Mouse (Mus musculus) CH12.LX (cell line): Measurements from ENCODE around the gene Ebf3. TPM values are rescaled to one million over a fixed set of nuclear protein-coding genes. Genes with fewer than 3 reads are reported as not detected.

Experiments
- DNase-seq: peaks from one replicate; pipeline ENCODE4 v3.0.0-alpha.2; 2013; ENCODE audit errors: extremely low read depth
- H3K27ac ChIP-seq: 2 replicates; pipeline ENCODE4 v1.5.1; 2012; ENCODE audit warnings: low read depth, mild to moderate bottlenecking, control low read depth, moderate library complexity; ENCODE audit not compliant: insufficient read depth
- H3K27me3 ChIP-seq: replicated peaks from 2 replicates; pipeline ENCODE3; 2012; ENCODE audit warnings: inconsistent platforms
- H3K36me3 ChIP-seq, 2 experiments: replicated peaks in 1 of 2; 2 replicates each; pipeline versions ENCODE3 to v1.6.1; 2012; ENCODE audit warnings: inconsistent platforms in 1 of 2, low read length in 1 of 2, mild to moderate bottlenecking in 1 of 2, mixed read lengths in 1 of 2, moderate library complexity in 1 of 2; ENCODE audit not compliant: control insufficient read depth in 1 of 2, insufficient read depth in 1 of 2
- H3K4me1 ChIP-seq, 2 experiments: 2 replicates each; pipeline ENCODE4 v1.6.1; 2012; ENCODE audit warnings: inconsistent platforms in 1 of 2, moderate library complexity in 1 of 2; ENCODE audit not compliant: insufficient read depth in 2 of 2, control insufficient read depth in 1 of 2
- H3K4me2 ChIP-seq: 2 replicates; pipeline ENCODE4 v1.6.1; 2012; ENCODE audit warnings: low read depth, mild to moderate bottlenecking, control low read depth; ENCODE audit not compliant: poor library complexity, insufficient read depth, severe bottlenecking
- H3K4me3 ChIP-seq, 3 experiments: fragments of 150-350 bp in 1 of 3; sonication (generic) in 1 of 3; replicated peaks in 1 of 3; 2 replicates each; pipeline versions ENCODE3 to v1.5.1; 2011 to 2012; ENCODE audit warnings: low read depth in 2 of 3, low read length in 2 of 3, mild to moderate bottlenecking in 2 of 3, moderate library complexity in 2 of 3, control low read depth in 1 of 3, improper control_type of control experiment in 1 of 3, inconsistent platforms in 1 of 3, mixed read lengths in 1 of 3; ENCODE audit not compliant: poor library complexity in 1 of 3
- H3K79me2 ChIP-seq: replicated peaks from 2 replicates; pipeline ENCODE4 v1.6.1; 2012; ENCODE audit warnings: mild to moderate bottlenecking, moderate library complexity; ENCODE audit not compliant: control insufficient read depth, poor library complexity, insufficient read depth, severe bottlenecking; ENCODE audit errors: extremely low read depth
- H3K9ac ChIP-seq: 2 replicates; pipeline ENCODE4 v1.6.1; 2012; ENCODE audit warnings: low read depth, mild to moderate bottlenecking, control low read depth, moderate library complexity; ENCODE audit not compliant: insufficient read depth
- H3K9me3 ChIP-seq: replicated peaks from 2 replicates; pipeline ENCODE3; 2012; ENCODE audit warnings: low read length, inconsistent platforms, mixed read lengths
- BHLHE40 ChIP-seq: IDR thresholded peaks from 2 replicates; pipeline ENCODE4 v1.6.1; 2011; ENCODE audit warnings: mild to moderate bottlenecking, low read depth, low read length, improper control_type of control experiment
- CHD2 ChIP-seq: IDR thresholded peaks from 2 replicates; pipeline ENCODE4 v1.6.1; 2011; ENCODE audit warnings: low read length, improper control_type of control experiment
- CTCF ChIP-seq, 2 experiments: IDR thresholded peaks in 1 of 2; conservative IDR thresholded peaks in 1 of 2; 2 replicates each; pipeline ENCODE4 v1.5.1; 2011 to 2012; ENCODE audit warnings: low read depth in 2 of 2, low read length in 2 of 2, improper control_type of control experiment in 1 of 2, inconsistent platforms in 1 of 2, mild to moderate bottlenecking in 1 of 2, moderate library complexity in 1 of 2
- GABPA ChIP-seq: IDR thresholded peaks from 2 replicates; pipeline ENCODE4 v1.6.1; 2012; ENCODE audit warnings: low read depth, low read length, improper control_type of control experiment, inconsistent platforms; ENCODE audit not compliant: insufficient replicate concordance
- IRF4 ChIP-seq: IDR thresholded peaks from 2 replicates; pipeline ENCODE4 v1.6.1; 2014; ENCODE audit warnings: low read depth, mild to moderate bottlenecking, inconsistent platforms, low read length, improper control_type of control experiment
- JUN ChIP-seq: IDR thresholded peaks from 2 replicates; pipeline ENCODE4 v1.6.1; 2011; ENCODE audit warnings: low read depth, mild to moderate bottlenecking, low read length, improper control_type of control experiment, moderate library complexity; ENCODE audit not compliant: insufficient read depth
- JUND ChIP-seq: conservative IDR thresholded peaks from 2 replicates; pipeline ENCODE4 v1.6.1; 2011; ENCODE audit warnings: low read depth, low read length, improper control_type of control experiment
- KAT2A ChIP-seq: IDR thresholded peaks from 2 replicates; pipeline ENCODE4 v1.6.1; 2012; ENCODE audit warnings: low read length, improper control_type of control experiment, inconsistent platforms; ENCODE audit not compliant: insufficient replicate concordance
- MAX ChIP-seq: IDR thresholded peaks from 2 replicates; pipeline ENCODE4 v1.6.1; 2011; ENCODE audit warnings: low read length, improper control_type of control experiment
- MAZ ChIP-seq: IDR thresholded peaks from 2 replicates; pipeline ENCODE4 v1.6.1; 2012; ENCODE audit warnings: low read depth, mild to moderate bottlenecking, inconsistent platforms, low read length, improper control_type of control experiment, moderate library complexity
- NELFE ChIP-seq: IDR thresholded peaks from 2 replicates; pipeline ENCODE4 v1.6.1; 2011; ENCODE audit warnings: low read depth, low read length, improper control_type of control experiment
- PAX5 ChIP-seq: IDR thresholded peaks from 2 replicates; pipeline ENCODE4 v1.6.1; 2012; ENCODE audit warnings: low read length, inconsistent platforms, mixed read lengths
- POLR2AphosphoS2 ChIP-seq: IDR thresholded peaks from 2 replicates; pipeline ENCODE4 v1.6.1; 2011; ENCODE audit warnings: low read depth, low read length, improper control_type of control experiment
- RCOR1 ChIP-seq: conservative IDR thresholded peaks from 2 replicates; pipeline ENCODE4 v1.6.1; 2012; ENCODE audit warnings: low read depth, mild to moderate bottlenecking, inconsistent platforms, low read length, improper control_type of control experiment
- SIN3A ChIP-seq: IDR thresholded peaks from 2 replicates; pipeline ENCODE4 v1.6.1; 2012; ENCODE audit warnings: low read length, improper control_type of control experiment, inconsistent platforms
- TCF12 ChIP-seq: IDR thresholded peaks from 2 replicates; pipeline ENCODE4 v1.6.1; 2014; ENCODE audit warnings: low read depth, mild to moderate bottlenecking, inconsistent platforms, low read length, improper control_type of control experiment
- USF1 ChIP-seq: IDR thresholded peaks from 2 replicates; pipeline ENCODE4 v1.6.1; 2014; ENCODE audit warnings: low read depth, mild to moderate bottlenecking, inconsistent platforms, low read length, improper control_type of control experiment
- USF2 ChIP-seq: conservative IDR thresholded peaks from 2 replicates; pipeline ENCODE4 v1.6.1; 2011; ENCODE audit warnings: low read depth, low read length, improper control_type of control experiment
- ZMIZ1 ChIP-seq: IDR thresholded peaks from 2 replicates; pipeline ENCODE4 v1.6.1; 2012; ENCODE audit warnings: low read depth, mild to moderate bottlenecking, inconsistent platforms, low read length, improper control_type of control experiment
- dilution Hi-C: fragments of 300-500 bp; cut with MboI; formaldehyde crosslinking; loops from 2 replicates; pipeline ENCODE4 v1.14.3; 2020; ENCODE audit warnings: low sequenced_read_pairs; ENCODE audit not compliant: extremely low pct_unique_long_range_greater_than_20kb, extremely low pct_ligation_motif_present
- in situ Hi-C: fragments of 300-500 bp; cut with MboI; formaldehyde crosslinking; loops from 3 replicates; pipeline ENCODE4 v1.14.3; 2019; ENCODE audit warnings: low sequenced_read_pairs, low pct_ligation_motif_present, low pct_unique_long_range_greater_than_20kb, mixed read lengths
- polyA plus RNA-seq: library from polyadenylated mRNA; unstranded; fragments of >175 nt; gene quantifications from 2 replicates; pipeline ENCODE4 v1.2.1, GENCODE M21; 2012; ENCODE audit warnings: low read depth; ENCODE audit not compliant: insufficient read length
- total RNA-seq, 2 experiments: library from RNA; depleted of rRNA; stranded (reverse); fragments of 300-350 nt in 1 of 2; fragments of >200 nt in 1 of 2; gene quantifications; 2 replicates each; pipeline ENCODE4 v1.2.3; 2012 to 2014

The Ebf3 gene
- total and polyA plus RNA-seq, 3 experiments, result 0.10 to 0.89 TPM; not detected in 1

DNA sequence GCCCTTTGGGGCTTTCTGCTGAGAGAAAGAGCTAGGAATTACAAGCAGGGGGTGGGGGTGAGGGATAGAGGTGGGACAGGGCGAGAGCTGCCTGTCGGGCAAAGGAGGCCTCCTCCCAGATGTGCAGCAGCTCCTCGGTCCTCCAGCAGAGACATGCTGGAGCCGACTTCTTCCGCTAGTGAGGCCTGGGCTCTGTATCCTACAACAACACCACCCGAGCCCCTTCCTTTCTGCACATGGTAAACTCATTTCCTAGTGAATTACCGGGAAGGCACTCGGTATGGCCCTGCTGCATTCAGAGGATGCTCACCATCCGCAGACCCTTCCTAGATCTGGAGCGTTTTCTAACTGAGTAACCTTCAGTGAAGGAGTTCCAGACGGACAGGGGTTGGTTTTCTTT, 14.1 kb downstream of the Ebf3 start:
- Histone ChIP-seq H3K79me2 (no peaks in the 10 kb centered on the region), H3K27me3 (peaks cover 5% of the 10 kb centered on the region)
- TF ChIP-seq GABPA (no peak), RCOR1 (no peak), TCF12 (no peak), POLR2AphosphoS2 (no peak), USF1 (no peak), USF2 (no peak), JUND (no peak), PAX5 (no peak), SIN3A (no peak), NELFE (no peak), CTCF (conservative IDR thresholded peaks at IDR 0.05 in 1 of 2, IDR thresholded peaks at IDR 0.05 in 1 of 2; ENCODE audit: low read depth in 2 of 2, low read length in 2 of 2) (no peak), MAX (no peak)
- TF ChIP-seq, all 38 proteins: peak for 0
- dilution Hi-C loops, result no loop called here
- Histone ChIP-seq H3K4me1 (peaks cover 0 to 3% of the 10 kb centered on the region in 2 experiments; a peak in 2 of 4 replicates), H3K9me3 (no peaks in the 10 kb centered on the region), H3K4me2 (no peak overlapping the region), H3K4me3 (no peak overlapping the region), H3K27ac (no peak overlapping the region), H3K36me3 (no peaks in the 10 kb centered on the region), H3K9ac (no peak overlapping the region)
- no peak for DNase-seq
- in situ Hi-C loops, result no loop called here

DNA sequence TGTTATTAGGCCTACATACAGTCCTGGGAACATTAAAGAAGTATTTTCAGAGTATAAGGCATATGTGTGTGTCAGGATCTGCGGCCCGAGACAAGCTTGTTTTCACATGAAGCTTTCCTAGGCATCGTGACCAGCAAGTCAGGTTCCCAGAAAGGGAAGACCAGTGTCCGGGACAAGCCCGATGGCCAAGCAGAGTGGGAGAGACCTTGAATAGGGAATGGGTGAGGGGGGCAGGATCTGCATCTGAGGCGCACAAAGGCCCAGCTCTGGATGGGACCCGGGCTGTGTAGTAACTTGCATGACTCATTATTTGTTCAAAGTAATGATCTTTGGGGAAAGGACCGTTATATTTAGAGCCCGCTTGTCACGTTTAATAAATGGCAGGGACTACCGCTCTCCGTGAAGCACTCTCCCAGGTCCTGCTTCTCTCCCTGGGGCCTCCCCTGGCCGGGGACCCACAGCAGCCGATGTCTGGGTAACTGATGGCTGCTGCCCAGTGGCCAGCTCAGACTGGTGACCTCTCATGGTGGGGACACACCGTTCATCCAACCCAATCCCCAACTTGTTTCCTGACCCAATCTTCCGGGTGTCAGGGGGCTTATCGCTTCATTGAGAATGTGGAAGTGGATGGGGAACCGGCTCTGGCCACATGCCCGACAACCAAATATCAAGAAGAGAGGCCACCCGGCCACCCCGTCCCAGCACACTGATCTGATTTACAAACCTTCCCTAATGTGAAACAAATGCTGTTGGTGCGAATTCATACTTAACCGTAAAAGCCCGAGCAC, 16.5 kb downstream of the Ebf3 start:
- Histone ChIP-seq H3K79me2 (no peaks in the 10 kb centered on the region), H3K27me3 (peaks cover 2% of the 10 kb centered on the region), H3K4me1 (no peaks in the 10 kb centered on the region), H3K4me3 (no peak overlapping the region), H3K36me3 (no peaks in the 10 kb centered on the region), H3K4me2 (no peak overlapping the region), H3K27ac (no peak overlapping the region), H3K9ac (no peak overlapping the region), H3K9me3 (no peaks in the 10 kb centered on the region)
- dilution Hi-C loops (no loop called here), in situ Hi-C loops (no loop called here)
- no peak for TF ChIP-seq MAZ
- no peak for TF ChIP-seq BHLHE40
- no peak for TF ChIP-seq KAT2A
- TF ChIP-seq CHD2, result no peak
- TF ChIP-seq GABPA, result no peak
- TF ChIP-seq PAX5, result no peak
- TF ChIP-seq NELFE, result no peak
- no peak for TF ChIP-seq CTCF (conservative IDR thresholded peaks at IDR 0.05 in 1 of 2, IDR thresholded peaks at IDR 0.05 in 1 of 2; ENCODE audit: low read depth in 2 of 2, low read length in 2 of 2)
- no peak for TF ChIP-seq SIN3A
- TF ChIP-seq JUN, result no peak
- TF ChIP-seq ZMIZ1, result no peak
- no peak for TF ChIP-seq IRF4
- DNase-seq, result no peak
